Mouse (Mus musculus): ENCODE measurements around the gene Olfr1377. TPM values are rescaled to one million over a fixed set of nuclear protein-coding genes. Genes with fewer than 3 reads are reported as not detected.

Gene Olfr1377
- polyA plus RNA-seq, 1 experiment from 2014 or later, result not detected

Other genes with a start within 250 kb of the Olfr1377 start
- gene Zfp354c, start 154.2 kb upstream of the Olfr1377 start, polyA plus RNA-seq (2015; fragmentation: Nextera tagmentation; extraction: Ambion mirVana), result 0.81 and 1.1 TPM in 2 replicates
- gene Zfp879, start 140.4 kb upstream of the Olfr1377 start, polyA plus RNA-seq (2015; fragmentation: Nextera tagmentation; extraction: Ambion mirVana), result 0.06 and 0.14 TPM in 2 replicates
- 0.12 and 0.17 TPM in 2 replicates for gene Grm6, start 131.3 kb upstream of the Olfr1377 start, polyA plus RNA-seq (2015; fragmentation: Nextera tagmentation; extraction: Ambion mirVana)
- 0.28 and 0.30 TPM in 2 replicates for gene Zfp454, start 94.3 kb upstream of the Olfr1377 start, polyA plus RNA-seq (2015; fragmentation: Nextera tagmentation; extraction: Ambion mirVana)
- gene Zfp2, start 65.8 kb upstream of the Olfr1377 start, polyA plus RNA-seq (2015; fragmentation: Nextera tagmentation; extraction: Ambion mirVana), result 1.8 and 2.2 TPM in 2 replicates
- 0.14 TPM in 1 of 2 replicates, not detected in the other for gene Zfp354b, start 50.3 kb upstream of the Olfr1377 start, polyA plus RNA-seq (2015; fragmentation: Nextera tagmentation; extraction: Ambion mirVana)
- not detected in 2 replicates for gene 4933414I15Rik, start 38.2 kb upstream of the Olfr1377 start, polyA plus RNA-seq (2015; fragmentation: Nextera tagmentation; extraction: Ambion mirVana)
- not detected in 2 replicates for gene Prop1, start 28.2 kb upstream of the Olfr1377 start, polyA plus RNA-seq (2015; fragmentation: Nextera tagmentation; extraction: Ambion mirVana)
- not detected in 2 replicates for gene Olfr1378, start 15.4 kb upstream of the Olfr1377 start, polyA plus RNA-seq (2015; fragmentation: Nextera tagmentation; extraction: Ambion mirVana)
- not detected in 2 replicates for gene Olfr51, start 21.6 kb downstream of the Olfr1377 start, polyA plus RNA-seq (2015; fragmentation: Nextera tagmentation; extraction: Ambion mirVana)
- not detected in 2 replicates for gene Olfr54, start 32.3 kb downstream of the Olfr1377 start, polyA plus RNA-seq (2015; fragmentation: Nextera tagmentation; extraction: Ambion mirVana)
- gene Olfr1375, start 66.1 kb downstream of the Olfr1377 start, polyA plus RNA-seq (2015; fragmentation: Nextera tagmentation; extraction: Ambion mirVana), result not detected in 2 replicates
- 1.1 and 1.6 TPM in 2 replicates for gene Zfp354a, start 77.3 kb downstream of the Olfr1377 start, polyA plus RNA-seq (2015; fragmentation: Nextera tagmentation; extraction: Ambion mirVana)
- gene Gm12569, start 238.5 kb downstream of the Olfr1377 start, polyA plus RNA-seq (2015; fragmentation: Nextera tagmentation; extraction: Ambion mirVana), result not detected in 2 replicates

Data from liver, embryonic 15.5 days (tissue).